Mouse (Mus musculus) layer of hippocampus, postnatal 36 days (tissue): Measurements from ENCODE around the gene BB287469. TPM values are rescaled to one million over a fixed set of nuclear protein-coding genes. Genes with fewer than 3 reads are reported as not detected.
"Not testable (repeated sequence)": the region's sequence is repeated elsewhere in the genome, so short reads cannot be mapped to it uniquely, and the experiment has no call there.

ENCODE experiments used
- DNase-seq, 2 experiments: peaks; one replicate each; pipeline ENCODE4 v3.0.0; 2022
- total RNA-seq, 2 experiments: library from RNA; stranded (reverse); gene quantifications; 2 replicates each; pipeline ENCODE4 v1.2.3; 2021

BB287469 gene
- total RNA-seq, result not detected

DNA sequence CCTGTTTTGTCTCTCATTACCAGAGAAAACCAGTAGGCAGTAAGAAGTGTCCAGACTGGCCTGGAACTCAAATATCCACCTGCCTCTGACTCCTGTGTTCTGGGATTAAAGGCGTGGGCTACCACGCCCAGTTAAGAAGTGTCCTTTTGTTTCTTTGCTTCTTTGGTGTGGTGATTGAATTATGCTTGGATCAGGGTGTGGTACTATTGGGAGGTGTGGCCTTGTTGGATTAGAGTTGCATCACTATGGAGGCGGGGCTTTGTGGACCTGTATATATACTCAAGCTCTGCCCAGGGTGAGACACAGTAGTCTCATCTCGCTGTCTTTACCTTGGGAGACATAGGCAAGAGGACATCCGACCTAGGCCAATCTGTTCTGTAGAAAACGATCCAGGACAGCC lies at the start of gene BB287469:
Gene BB287469, plus strand, starts transcription at position 301 of the 400 bp plus-strand sequence.
- not testable (repeated sequence) for DNase-seq

- not testable (repeated sequence) for DNase-seq
These were observed 40.7 kb upstream of the BB287469 start, which contains the start of gene Gm21319 for GRCm38 (mm10) chr12:87775655-87776054. TSS of gene Gm21319 (minus strand) at chr12:87775755.

- not testable (repeated sequence) for DNase-seq
These were observed 21.2 kb upstream of the BB287469 start, which contains the start of gene Gm21936 for GRCm38 (mm10) chr12:87795212-87795611. TSS of gene Gm21936 (plus strand) at chr12:87795512.

GRCm38 (mm10) chr12:87797971-87798370 lies 18.4 kb upstream of the BB287469 start:
- not testable (repeated sequence) for DNase-seq

DNA sequence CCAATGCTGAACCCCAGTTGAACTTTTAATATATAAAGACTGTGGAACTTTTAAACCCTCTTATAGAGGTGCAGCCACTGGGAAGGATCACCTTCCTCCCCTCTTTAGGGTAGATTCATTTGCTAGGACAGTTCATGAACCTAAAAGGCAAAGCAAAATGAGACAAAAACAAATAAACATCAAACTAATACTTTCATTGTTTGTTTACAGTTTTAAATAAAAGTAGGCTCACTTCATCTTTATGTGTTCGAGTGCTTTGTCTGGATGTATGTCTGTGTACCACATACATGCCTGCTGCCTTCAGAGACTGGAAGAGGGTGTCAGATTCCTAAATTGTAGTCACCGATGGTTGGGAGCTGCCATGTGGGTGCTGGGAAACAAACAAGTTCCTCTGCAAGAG lies 25.9 kb downstream of the BB287469 start, which contains the start of gene Gm2001:
Gene Gm2001, minus strand, starts transcription at position 101 of the 400 bp plus-strand sequence.
- not testable (repeated sequence) for DNase-seq

DNA sequence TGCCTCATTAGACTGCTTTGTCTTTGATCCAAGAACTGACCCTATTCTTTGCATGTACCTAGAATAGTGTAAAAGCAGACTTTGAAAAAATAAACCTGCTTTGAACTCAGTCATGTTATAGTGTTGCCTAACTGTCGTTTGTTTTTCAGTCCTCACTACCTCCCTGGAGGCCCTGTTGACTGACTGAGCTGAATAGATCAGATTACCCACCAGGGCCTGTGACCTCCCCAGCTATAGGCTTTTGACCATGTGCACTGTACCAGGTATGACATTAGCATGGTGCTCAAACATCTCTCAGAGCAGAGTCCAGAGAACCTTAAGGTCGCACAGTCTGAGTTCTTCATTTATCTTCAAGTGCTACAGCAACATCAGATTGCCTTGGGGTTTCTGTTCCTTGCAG lies 34.3 kb downstream of the BB287469 start:
- not testable (repeated sequence) for DNase-seq

DNA sequence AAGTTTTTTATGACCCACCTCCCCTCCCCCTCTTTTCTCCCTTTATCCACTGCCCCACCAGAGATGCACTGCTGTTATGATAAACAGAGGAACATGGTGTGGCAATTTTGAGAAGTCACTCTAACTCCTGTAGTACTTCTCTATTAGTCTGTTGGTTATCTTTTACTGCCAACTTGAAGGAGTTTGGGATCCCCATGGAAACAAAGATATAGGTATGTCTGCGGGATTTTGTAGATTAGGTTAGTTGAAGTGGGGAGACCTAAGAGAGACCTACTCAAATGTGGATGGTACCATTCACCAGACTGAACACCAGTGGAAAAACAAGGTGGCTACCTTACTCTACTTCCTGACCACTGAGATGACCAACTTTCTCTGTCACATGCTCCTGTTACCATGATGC lies 39.7 kb downstream of the BB287469 start:
- DNase-seq, result not testable (repeated sequence)

DNA sequence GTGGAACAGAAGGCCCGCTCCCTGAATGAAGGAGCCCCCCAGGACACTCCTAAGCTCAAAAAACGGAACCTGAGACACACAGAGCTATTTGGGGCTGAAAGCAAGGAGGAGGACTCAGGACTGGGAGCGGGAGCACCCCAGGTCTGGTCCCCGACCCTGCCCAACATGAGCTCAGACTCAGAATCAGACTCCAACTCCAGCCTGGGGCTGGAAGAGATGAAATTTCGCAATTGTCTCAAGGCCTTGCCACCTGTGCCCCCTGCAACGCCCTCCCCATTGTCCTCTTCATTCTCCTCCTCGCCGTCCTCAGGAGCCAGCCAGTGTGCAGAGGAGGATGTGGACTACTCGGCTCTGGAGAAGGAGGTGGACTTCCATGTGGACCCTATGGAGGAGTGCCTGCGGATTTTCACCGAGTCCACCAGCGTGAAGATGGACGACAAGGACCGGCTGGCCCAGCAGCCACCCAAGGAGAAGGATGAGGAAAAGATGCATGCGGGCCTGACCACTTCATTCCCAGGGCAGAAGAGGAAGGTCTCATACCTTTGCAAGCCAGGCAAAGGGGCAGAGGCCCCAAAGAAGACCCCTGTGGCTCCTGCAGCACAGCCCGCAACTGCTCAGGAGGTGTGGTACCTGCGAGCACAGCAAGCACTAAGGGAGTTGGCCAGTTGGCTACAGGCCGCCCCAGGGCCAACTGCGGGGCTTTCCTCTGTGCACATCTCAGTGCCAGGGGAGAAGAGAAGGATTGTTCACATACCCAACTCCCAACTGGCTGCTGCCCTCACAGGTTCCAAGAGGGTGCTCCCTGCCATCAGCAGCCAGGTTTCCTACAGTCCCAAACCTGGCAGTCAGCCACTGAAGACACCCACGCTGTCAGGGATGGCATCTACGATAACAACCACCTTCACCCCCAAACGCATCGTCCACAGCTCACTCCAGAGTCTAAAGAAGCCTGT lies 45.6 kb downstream of the BB287469 start:
- not testable (repeated sequence) for DNase-seq

DNA sequence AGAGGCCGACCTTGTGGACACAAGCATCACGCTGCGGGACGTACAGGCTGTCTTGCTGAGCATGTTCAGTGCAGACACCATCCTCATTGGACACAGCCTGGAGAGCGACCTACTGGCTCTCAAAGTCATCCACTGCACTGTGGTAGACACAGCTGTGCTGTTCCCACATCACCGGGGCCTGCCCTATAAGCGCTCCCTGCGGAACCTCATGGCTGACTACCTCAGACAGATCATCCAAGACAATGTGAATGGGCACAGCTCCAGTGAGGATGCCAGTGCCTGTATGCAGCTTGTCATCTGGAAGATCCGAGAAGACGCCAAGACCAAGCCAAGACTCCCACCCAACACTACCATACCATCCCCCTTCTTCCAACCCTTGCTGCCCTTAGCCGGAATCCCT lies 47.3 kb downstream of the BB287469 start:
- not testable (repeated sequence) for DNase-seq

DNA sequence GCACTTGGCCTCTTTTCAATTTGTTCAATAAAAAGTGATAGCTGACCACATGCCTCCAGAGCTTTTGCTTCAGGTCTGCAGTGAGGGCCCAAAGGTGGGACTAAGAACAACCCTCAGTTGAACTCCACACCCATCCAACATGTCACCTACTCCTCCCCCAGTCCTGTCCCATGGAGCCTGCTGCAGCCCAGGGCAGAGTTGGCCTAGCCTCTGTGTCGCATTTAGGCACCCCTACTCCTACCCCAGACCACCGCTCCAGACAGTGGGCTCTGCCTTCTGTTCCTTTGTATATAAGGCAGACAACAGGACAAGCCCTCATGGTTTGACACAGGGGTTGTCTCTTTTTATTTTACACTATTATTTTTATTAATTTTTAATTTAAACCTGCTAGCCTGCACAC lies 47.7 kb downstream of the BB287469 start:
- not testable (repeated sequence) for DNase-seq

Other genes with a start within 250 kb of the BB287469 start
- not detected for gene Oog1, start 213.9 kb upstream of the BB287469 start, total RNA-seq
- not detected for gene Gm4027, start 197.7 kb upstream of the BB287469 start, total RNA-seq
- not detected for gene Gm16381, start 172.0 kb upstream of the BB287469 start, total RNA-seq
- not detected for gene Gm21319, start 40.8 kb upstream of the BB287469 start, total RNA-seq
- gene Gm21936, start 21.1 kb upstream of the BB287469 start, total RNA-seq, result not detected
- gene Gm2001, start 25.8 kb downstream of the BB287469 start, total RNA-seq, result not detected
- not detected for gene Gm2016, start 57.5 kb downstream of the BB287469 start, total RNA-seq
- not detected for gene Gm2022, start 78.8 kb downstream of the BB287469 start, total RNA-seq
- not detected for gene Gm2035, start 103.3 kb downstream of the BB287469 start, total RNA-seq
- gene Gm2042, start 137.5 kb downstream of the BB287469 start, total RNA-seq, result not detected
- not detected for gene Gm2075, start 195.3 kb downstream of the BB287469 start, total RNA-seq
- not detected for gene Gm6803, start 202.2 kb downstream of the BB287469 start, total RNA-seq
- gene Gm2056, start 210.4 kb downstream of the BB287469 start, total RNA-seq, result not detected